Mouse (Mus musculus) brown adipose tissue, adult 24 weeks (tissue): ENCODE data around the gene Rpain. TPM values are rescaled to one million over a fixed set of nuclear protein-coding genes. Genes with fewer than 3 reads are reported as not detected.

Experiments
- H3K27ac ChIP-seq: fragments of 200-500 bp; replicated peaks from 2 replicates; pipeline ENCODE4 v1.5.1; 2012; ENCODE audit warnings: low read depth, mild to moderate bottlenecking, low read length
- H3K4me1 ChIP-seq: fragments of 200-500 bp; 2 replicates; pipeline ENCODE4 v1.6.1; 2012; ENCODE audit warnings: low read length, mixed read lengths; ENCODE audit not compliant: control insufficient read depth, insufficient read depth, insufficient read length
- H3K4me3 ChIP-seq: fragments of 200-500 bp; 2 replicates; pipeline ENCODE4 v1.5.1; 2012; ENCODE audit warnings: low read depth, mild to moderate bottlenecking, low read length, moderate library complexity; ENCODE audit not compliant: insufficient read depth
- polyA plus RNA-seq: library from polyadenylated mRNA; stranded (reverse); fragments of >200 nt; gene quantifications from 2 replicates; pipeline ENCODE4 v1.2.4, GENCODE M21; 2012; ENCODE audit not compliant: missing spikeins, insufficient read depth, insufficient read length

Rpain gene
- polyA plus RNA-seq, 1 experiment, result 23.7 TPM

DNA sequence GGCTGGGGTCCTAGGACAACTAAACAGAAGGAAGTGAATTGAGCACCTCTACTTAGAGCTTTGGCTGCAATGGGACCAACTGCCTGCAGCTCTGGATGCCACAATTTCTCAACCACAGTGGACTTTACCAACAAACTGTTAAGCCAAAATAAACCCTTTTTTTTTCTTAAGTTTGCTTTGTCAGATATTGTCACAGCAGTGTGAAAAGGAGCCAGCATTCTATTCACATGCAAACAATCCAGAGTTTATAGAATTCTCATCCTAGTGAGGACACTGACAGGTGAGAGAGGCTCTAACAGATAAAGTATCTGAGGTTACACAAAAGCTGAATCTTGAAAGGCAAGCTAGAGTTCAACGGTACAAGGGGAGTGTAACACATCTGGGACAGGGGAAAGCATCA is 47.0 kb downstream of the Rpain start:
- no peak overlapping the region for H3K4me3 ChIP-seq
- no peak overlapping the region for H3K27ac ChIP-seq
- H3K4me1 ChIP-seq, result 0 out of 2 replicates have a peak, but pooled peaks cover 3% of the 10 kb centered on the region

DNA sequence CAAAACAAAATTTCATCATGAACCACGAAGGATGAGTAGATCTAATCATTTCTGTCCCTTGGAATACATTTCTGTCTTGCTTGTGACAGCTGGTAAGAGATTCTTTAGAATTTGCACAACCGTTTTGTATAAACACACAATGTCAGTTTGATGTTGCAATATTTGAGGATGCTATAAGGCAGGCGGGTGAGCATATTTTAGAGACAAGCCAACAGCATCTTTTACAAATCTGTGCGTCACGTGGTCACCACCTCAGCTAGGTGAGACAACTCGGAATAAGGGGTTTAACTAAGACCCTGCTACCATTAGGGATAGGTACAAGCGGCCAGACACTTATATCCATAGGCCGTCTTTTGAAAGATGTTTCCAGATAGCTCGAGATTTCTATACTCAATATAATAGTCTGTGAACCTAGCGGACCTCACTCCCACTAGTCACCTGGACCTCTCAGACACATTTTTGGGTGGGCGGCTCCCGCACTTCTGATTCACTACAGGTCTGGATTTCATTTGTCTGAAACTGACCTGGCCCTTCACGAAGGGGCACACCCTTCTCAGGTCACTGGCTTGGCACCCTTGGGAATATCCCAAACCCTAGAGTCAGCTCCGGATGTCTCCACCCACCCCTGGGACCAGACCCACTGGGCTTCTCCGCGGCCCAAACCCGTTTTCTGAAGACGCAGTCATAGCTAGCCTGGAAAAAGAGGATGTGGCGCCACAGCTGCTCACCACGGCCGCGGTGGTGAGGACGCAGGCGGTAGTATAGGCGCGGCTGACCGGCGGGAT is 48.6 kb downstream of the Rpain start:
- Histone ChIP-seq H3K4me3 (peak overlapping the region; percentile 77), H3K4me1 (0 out of 2 replicates have a peak, but pooled peaks cover 3% of the 10 kb centered on the region), H3K27ac (peak overlapping the region; percentile 81)

DNA sequence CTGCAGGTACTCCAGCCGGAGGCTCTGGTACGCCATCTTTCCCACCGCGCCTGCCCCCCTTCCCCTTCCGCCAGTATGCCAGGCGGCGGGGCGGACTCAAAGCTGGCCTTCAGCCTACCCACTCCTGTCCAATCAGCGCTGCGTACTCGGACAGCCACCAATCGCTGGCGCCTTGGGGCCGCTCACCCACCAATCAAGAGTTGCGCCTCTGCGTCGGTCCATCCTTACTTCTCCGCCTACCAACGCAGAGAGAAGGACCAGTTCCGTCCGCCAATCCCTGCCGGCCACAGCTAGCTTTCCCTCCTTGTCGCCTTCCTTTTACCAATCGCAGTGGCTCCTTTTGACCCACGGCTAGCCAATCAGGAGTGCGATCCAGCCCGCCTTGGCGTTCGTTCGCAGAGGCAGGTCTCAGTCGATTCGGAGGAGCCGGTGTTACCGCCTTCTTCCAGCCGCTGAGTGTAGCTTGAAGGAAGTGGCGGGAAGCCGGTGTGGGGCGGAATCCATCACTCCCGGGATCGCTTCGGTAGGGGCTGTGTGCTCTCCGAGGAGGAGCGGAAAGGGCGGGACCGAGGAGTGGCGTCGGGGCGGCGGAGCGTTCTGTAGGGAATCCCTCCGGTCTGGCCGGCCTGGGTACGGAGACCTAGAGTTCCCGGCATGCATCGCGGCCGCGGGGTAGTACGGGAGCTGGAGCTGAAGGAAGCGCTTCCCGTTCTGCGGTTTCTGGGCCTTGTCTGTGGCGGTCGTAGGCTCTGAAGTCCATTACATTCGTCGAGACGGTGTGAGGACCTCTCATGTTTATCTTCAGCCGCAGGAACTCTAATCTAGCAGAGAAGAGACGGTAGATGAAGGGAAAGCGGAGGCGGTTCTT is 49.4 kb downstream of the Rpain start, which contains the start of the genes Mis12 and Derl2:
Gene Mis12, plus strand, starts transcription at position 411 of the 868 bp plus-strand sequence.
Gene Derl2, minus strand, starts transcription at position 641 of the 868 bp plus-strand sequence.
- Histone ChIP-seq H3K4me1 (0 out of 2 replicates have a peak, but pooled peaks cover 3% of the 10 kb centered on the region), H3K4me3 (peak within 1 kb of the TSS; percentile 77), H3K27ac (peak within 1 kb of the TSS; percentile 81)

Other genes starting within 250 kb of the Rpain start
- gene Zfp3, start 206.0 kb upstream of the Rpain start, polyA plus RNA-seq, result 3.5 and 5.5 TPM in 2 replicates
- gene Scimp, start 157.6 kb upstream of the Rpain start, polyA plus RNA-seq, result not detected in 2 replicates
- 20.5 and 22.8 TPM in 2 replicates for gene Rabep1, start 125.4 kb upstream of the Rpain start, polyA plus RNA-seq
- 38.2 and 45.9 TPM in 2 replicates for gene Nup88, start 240 bp upstream of the Rpain start, polyA plus RNA-seq
- 190 and 210 TPM in 2 replicates for gene C1qbp, start 12.8 kb downstream of the Rpain start, polyA plus RNA-seq
- gene Dhx33, start 34.2 kb downstream of the Rpain start, polyA plus RNA-seq, result 6.9 and 10.0 TPM in 2 replicates
- gene Mis12, start 49.4 kb downstream of the Rpain start, polyA plus RNA-seq, result 6.8 and 13.4 TPM in 2 replicates
- 45.4 and 48.1 TPM in 2 replicates for gene Derl2, start 49.6 kb downstream of the Rpain start, polyA plus RNA-seq
- not detected in 2 replicates for gene 6330403K07Rik, start 63.3 kb downstream of the Rpain start, polyA plus RNA-seq
- gene Nlrp1a, start 174.5 kb downstream of the Rpain start, polyA plus RNA-seq, result 0.42 TPM in 1 of 2 replicates, not detected in the other